Mouse (Mus musculus) ZHBTc4 (cell line): ENCODE measurements around the gene Usp9x.

Experiments used
- DNase-seq: peaks from one replicate; pipeline ENCODE4 v3.0.0-alpha.2; 2011; ENCODE audit warnings: low read depth, low spot score

The Usp9x gene

GRCm38 (mm10) chrX:13071241-13071775, at the start of gene Usp9x:
Usp9x (plus strand) TSS chrX:13071498.
- DNase-seq: no peak

- DNase-seq: peak; percentile 32
Measured at GRCm38 (mm10) chrX:13022547-13023310, 48.6 kb upstream of the Usp9x start.

- DNase-seq: no peak
Measured at GRCm38 (mm10) chrX:13024539-13025202, 46.6 kb upstream of the Usp9x start.

- no peak for DNase-seq
Measured at GRCm38 (mm10) chrX:13025286-13025685, 46.0 kb upstream of the Usp9x start.

- DNase-seq: no peak
Measured at GRCm38 (mm10) chrX:13028156-13028555, 43.1 kb upstream of the Usp9x start.

- DNase-seq: no peak
Measured at GRCm38 (mm10) chrX:13029996-13030395, 41.3 kb upstream of the Usp9x start.

- no peak for DNase-seq
Measured at GRCm38 (mm10) chrX:13037085-13037484, 34.2 kb upstream of the Usp9x start.

- DNase-seq: peak; percentile 35
Measured at GRCm38 (mm10) chrX:13039211-13039610, 32.1 kb upstream of the Usp9x start.

- DNase-seq: no peak
Measured at GRCm38 (mm10) chrX:13040391-13040790, 30.9 kb upstream of the Usp9x start.

- DNase-seq: peak; percentile 98
Measured at GRCm38 (mm10) chrX:13041630-13042129, 29.6 kb upstream of the Usp9x start.

GRCm38 (mm10) chrX:13043780-13044179, 27.5 kb upstream of the Usp9x start:
- no peak for DNase-seq

- DNase-seq: no peak
Measured at GRCm38 (mm10) chrX:13044666-13045065, 26.6 kb upstream of the Usp9x start.

GRCm38 (mm10) chrX:13046893-13047435, 24.3 kb upstream of the Usp9x start:
- DNase-seq: peak; percentile 87

GRCm38 (mm10) chrX:13047631-13048345, 23.5 kb upstream of the Usp9x start:
- peak; percentile 94 for DNase-seq

- DNase-seq: no peak
Measured at GRCm38 (mm10) chrX:13054612-13055011, 16.7 kb upstream of the Usp9x start.

GRCm38 (mm10) chrX:13061961-13062360, 9.3 kb upstream of the Usp9x start:
- DNase-seq: no peak

- DNase-seq: no peak
Measured at GRCm38 (mm10) chrX:13064273-13064925, 6.9 kb upstream of the Usp9x start.

GRCm38 (mm10) chrX:13070206-13070572, 1.1 kb upstream of the Usp9x start:
- DNase-seq: no peak

- peak; percentile 95 for DNase-seq
Measured at GRCm38 (mm10) chrX:13070573-13071240, 591 bp upstream of the Usp9x start.

GRCm38 (mm10) chrX:13071776-13072460, 620 bp downstream of the Usp9x start:
- peak; percentile 61 for DNase-seq
